Mouse (Mus musculus) left cerebral cortex, adult 18-20 months (tissue): Measurements from ENCODE around the gene Dpf3. TPM values are rescaled to one million over a fixed set of nuclear protein-coding genes. Genes with fewer than 3 reads are reported as not detected.
A peak's percentile ranks its signal among the peaks of the same experiment; 100 is the strongest.

Experiments used
- DNase-seq, 2 experiments: peaks; one replicate each; pipeline ENCODE4 v3.0.0; 2021 to 2022; ENCODE audit warnings: low spot score in 2 of 2, mixed read lengths in 1 of 2
- total RNA-seq, 2 experiments: library from RNA; stranded (reverse); gene quantifications; 2 replicates each; pipeline ENCODE4 v1.2.3; 2021

The Dpf3 gene
- total RNA-seq, 2 experiments from 2014 or later = 4.9 to 5.6 TPM

DNA sequence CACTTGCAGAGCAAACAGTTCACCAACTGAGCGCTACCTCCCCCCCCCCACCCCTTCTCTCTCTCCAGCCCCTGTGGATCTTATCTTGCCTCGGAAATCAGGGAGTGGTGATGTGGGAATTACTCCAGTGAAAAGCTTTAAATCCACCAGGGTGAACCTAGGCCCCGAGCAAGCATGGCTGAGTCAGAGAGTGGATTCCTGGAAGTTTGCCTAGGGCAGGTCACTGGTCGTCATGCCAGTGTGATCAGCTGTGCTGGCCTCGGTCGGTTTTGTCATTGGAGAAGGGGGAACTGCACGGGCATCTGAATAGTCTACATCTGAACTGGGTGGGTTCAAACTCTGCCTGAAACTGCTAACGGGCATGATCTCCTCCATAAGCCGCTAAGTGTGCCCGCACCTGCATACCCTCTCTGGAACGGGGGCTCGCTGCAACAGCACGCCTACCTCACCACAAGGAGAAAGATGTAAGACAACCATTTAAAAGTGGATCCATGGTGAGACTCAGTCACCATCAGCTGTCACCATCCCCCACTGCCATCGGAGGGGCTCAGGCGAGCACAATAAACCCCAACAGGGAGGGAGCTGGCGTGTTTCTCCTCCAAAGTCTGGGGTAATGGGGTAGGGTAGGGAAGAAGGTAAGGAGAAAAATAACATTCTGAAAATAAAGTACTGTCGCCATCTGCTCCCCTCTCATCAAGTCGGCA lies 185.7 kb downstream of the Dpf3 start:
- DNase-seq = no peak

GRCm38 (mm10) chr12:83298358-83298757 lies 189.2 kb downstream of the Dpf3 start:
- no peak for DNase-seq

DNA sequence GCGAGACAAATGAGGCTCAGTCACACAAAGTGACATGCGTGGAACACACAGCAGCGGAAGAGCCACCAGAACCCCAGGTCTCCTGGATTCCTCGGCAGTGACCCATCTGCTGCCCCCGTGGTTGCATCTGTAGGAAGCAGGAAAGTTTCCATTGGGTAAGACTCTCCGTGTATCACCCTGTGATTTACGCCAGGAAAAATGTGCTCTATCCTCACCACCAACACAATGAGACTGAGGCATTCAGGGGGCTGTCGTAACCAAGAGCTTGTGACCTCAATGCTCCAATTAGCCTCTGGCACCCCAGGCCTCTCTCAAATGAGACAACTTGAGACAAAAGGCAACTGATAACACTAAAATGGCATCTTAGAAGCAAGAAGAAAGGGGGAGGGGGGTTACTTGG lies 192.5 kb downstream of the Dpf3 start:
- no peak for DNase-seq

DNA sequence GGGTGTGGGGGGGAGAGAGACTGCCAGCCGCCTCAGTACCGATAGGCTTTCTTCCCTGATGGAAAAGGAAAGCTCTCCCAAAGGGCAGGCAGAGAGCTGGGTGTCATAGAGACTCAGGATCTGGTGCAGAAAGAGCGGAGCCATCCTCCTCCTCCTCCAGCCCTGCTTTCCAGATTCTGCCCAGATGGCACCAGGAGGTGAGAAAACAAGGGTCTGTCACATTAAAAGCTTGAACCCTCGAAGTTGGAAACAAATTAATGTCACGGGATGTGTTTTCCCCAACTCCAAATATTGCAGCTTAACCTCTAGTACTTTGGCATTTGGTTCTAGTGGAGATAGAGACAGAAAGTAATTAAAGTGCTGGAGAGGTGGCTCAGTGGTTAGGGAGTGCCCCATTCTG lies 195.6 kb downstream of the Dpf3 start:
- no peak for DNase-seq

DNA sequence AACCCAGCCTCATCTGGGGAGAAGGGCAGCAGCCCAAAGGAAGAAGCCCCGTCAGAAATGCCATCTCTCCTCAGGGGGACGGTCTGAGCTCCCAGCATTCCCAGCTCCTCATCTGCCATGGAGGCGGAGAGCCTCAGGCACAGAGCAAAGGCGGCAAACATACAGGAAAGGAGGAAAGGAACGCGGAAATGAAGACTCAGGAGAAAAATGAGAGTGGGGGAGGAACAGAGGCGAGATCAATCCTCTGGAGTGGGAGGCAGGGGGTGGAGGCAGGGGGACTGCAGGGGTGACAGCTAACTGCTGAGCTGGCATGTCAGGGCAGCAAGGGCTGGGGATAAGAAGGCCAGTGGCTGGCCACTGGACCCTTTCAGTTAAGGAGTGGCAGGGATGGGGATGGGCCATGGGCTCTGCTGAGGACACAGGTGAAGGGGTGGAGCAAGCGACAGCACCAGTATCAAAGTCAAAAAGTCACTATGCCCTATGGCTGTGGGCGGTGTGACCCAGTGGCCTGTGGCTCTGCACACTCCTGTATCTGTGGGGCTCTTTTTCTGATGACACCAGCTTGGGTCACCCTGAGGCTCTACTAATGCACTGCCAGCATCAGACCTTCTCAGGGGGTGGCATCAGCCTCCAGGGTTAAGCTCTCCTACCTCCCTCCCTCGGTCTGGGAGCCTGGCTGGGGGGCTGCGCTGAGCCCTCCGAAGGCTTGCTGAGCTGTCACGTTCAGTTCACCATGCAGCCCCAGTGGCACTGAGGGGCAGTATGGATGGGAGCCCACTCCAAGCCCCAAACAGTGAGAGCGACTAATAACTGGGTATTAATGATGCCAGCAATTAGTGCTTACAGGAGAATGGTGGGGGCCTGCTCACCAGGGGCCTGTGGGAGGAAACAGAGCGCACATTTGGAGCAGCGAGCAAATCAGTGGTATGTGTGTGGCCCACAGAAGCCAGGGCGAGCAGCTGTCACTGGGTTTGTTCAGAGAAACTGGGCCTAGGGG lies 200.7 kb downstream of the Dpf3 start:
- DNase-seq = no peak

GRCm38 (mm10) chr12:83283591-83284320 lies 203.8 kb downstream of the Dpf3 start:
- no peak for DNase-seq

DNA sequence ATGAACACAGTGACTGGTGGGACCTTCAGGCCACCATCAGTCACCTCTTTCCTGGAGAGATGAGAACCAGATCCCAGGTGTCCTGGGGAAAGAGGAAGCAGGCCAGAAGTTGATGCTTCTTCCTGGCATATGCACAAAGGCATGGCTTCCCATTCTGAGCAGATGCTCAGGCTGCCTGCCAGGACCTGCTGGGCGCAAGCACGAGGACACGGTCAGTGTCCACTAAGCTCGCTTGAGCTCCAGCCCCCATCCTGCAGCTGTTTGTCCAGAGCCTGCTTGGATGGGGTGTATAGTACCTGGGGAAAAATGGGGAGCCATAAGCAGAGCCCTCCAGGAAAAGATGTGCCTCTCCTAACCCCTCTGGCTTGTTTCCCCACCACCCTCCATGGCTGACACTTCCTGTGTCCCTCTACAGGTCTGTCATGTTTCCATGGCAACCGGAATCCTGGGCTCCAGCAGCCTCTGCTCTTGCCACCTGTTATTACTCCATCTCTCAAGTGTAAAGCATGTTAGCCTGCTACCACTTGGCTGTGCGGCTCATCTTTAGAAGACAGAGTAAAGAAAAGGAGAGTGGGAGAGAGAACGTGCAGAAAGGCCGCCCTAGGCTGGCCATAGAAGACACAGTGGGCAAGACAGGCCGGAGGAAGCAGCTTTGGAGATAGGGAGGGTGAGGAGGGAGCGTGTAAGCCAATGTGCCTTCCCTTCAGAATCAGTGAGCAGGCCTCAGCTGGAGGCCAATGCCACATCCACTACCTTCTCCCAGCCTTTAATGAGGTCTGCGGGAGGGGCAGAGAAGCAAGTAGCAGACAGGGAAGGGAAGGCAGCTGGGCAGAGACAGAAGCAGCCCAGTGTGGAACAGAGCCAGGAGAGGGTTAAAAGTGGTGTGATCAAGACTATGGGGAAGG lies 209.7 kb downstream of the Dpf3 start:
- DNase-seq = peak in 1 of 2 experiments; percentile 24

- DNase-seq = no peak
These were observed 216.3 kb downstream of the Dpf3 start for GRCm38 (mm10) chr12:83271215-83271614.

- DNase-seq = peak; percentile 22 to 31
These were observed 219.0 kb downstream of the Dpf3 start for GRCm38 (mm10) chr12:83268504-83268922.

- no peak for DNase-seq
These were observed 227.0 kb downstream of the Dpf3 start for GRCm38 (mm10) chr12:83260540-83260939.

DNA sequence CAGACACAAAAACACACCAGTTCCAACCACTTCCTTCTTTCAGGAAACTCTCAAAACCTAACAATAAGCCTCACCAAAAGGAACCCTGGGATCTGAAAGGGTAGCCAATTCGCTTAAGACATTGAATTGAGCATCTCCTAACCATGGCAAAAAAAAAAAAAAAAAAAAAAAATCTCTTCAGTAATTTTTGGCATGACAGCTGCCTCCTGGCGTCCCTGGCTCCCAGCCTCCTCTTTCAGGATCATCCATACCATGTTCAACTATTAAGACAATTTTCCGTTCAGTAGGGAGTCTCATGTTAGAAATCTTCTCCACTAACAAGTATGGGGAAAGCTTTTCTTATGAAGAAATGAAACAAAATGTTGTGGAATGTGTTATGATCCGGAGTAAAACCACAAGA lies 233.1 kb downstream of the Dpf3 start:
- DNase-seq = no peak

DNA sequence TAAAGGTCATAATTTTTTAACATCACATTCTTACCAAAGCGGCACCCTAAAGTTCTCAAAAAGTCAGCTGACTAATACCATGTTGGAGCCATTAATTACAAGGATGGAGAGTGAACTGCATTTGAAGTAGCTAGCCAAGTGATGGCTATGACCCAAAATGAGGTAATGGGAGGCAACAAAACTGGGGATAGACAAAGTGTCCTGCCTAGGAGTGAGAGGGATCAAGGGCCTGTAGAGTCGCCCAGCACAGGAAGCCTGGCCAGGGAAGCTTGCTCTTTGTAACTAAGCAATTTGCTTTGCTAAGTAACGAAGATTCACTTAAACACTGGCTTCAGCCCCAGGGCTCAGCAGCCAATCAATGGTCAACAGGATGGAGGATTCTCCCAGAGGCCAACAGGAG lies 238.4 kb downstream of the Dpf3 start:
- DNase-seq = no peak

- no peak for DNase-seq
These were observed 238.9 kb downstream of the Dpf3 start for GRCm38 (mm10) chr12:83248636-83249035.

DNA sequence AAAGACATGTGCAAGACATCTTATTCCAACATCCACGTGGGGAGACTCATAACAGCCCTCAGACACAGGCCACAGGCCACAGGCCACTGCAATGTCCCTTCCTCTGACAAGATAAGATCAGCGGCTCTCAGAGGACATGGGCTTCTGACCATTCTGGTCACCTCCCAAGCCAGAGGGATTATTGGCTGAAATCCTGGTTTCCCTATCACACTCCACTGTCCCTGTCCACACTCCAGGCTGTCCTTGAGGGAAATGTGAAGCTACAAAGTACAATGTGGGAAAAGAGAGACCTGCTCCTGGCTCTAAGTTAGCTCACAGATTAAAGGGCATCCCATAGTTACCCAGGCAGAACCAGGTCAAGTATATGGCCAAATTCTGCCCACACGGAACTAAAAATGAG lies 239.8 kb downstream of the Dpf3 start:
- DNase-seq = no peak

GRCm38 (mm10) chr12:83241022-83241421 lies 246.5 kb downstream of the Dpf3 start:
- DNase-seq = peak; percentile 7 to 16

GRCm38 (mm10) chr12:83240571-83240970 lies 246.9 kb downstream of the Dpf3 start:
- no peak for DNase-seq

DNA sequence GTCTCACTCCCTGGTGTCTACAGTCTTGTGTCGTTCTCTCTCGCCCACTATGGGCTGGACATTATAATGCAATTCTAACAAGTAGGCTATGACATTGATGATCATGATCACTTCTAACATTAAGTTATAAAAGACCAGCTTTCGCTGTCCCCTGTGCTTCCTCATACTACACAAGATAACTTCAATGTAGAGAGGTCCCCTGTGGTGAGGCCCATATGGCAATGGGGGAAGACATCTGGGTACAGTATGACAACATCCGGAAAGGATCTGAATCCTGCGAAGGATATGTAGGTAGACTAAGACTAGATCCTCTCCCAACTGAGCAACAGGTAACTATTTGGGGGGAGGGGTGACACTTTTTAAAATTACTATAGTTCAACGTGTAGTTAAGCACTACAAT lies 251.7 kb downstream of the Dpf3 start:
- DNase-seq = no peak

GRCm38 (mm10) chr12:83234981-83235380 lies 252.5 kb downstream of the Dpf3 start:
- DNase-seq = no peak

DNA sequence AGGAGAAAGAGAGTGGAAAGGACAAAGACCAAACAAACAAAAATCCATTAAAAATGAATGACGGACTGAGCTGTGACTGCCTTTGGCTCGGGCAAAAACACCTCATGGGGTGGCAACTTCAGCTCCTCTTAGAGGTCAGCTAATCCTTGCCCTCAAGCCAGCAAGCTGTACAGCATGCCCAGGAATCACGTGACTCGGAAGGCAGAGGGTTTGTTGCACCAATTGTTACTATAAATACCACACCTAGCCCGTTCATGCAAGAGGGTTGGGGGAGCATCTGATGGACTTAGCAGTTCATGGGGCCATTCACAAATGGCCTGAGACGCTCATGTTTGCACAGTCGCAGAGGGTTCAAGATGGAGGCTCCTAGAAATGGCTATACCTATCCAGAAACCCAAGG lies 253.9 kb downstream of the Dpf3 start:
- DNase-seq = no peak

DNA sequence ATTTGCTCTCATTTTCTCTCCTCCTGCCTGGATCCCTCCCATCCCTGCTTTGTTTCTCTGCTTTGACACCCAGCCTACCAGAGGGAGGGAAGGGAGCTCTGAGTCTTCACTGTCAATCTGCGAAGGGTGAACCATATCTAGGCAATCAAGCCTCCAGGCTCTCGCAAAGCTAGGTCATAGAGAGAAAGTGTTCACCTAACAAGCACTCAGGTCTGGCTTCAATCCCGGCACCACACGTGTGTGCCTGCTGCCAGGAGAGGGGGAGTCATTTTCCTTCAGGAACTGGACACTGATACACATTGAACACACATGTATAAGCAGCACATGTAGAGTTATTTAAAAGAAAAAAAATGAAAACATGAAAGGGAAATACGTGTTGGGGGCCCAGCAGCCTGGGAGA lies 254.6 kb downstream of the Dpf3 start:
- DNase-seq = no peak

GRCm38 (mm10) chr12:83231258-83231657 lies 256.3 kb downstream of the Dpf3 start:
- DNase-seq = no peak
